Mouse (Mus musculus) neural tube, embryonic 13.5 days (tissue): ENCODE data around the gene Sik3. TPM values are rescaled to one million over a fixed set of nuclear protein-coding genes. Genes with fewer than 3 reads are reported as not detected.

ENCODE experiments used
- ATAC-seq: fragments of 200-750 bp; cut with Nextera tagmentation; 2 replicates; pipeline ENCODE4 v1.8.0; 2017; ENCODE audit warnings: low read depth, mild to moderate bottlenecking, moderate TSS enrichment, moderate library complexity
- H3K27ac ChIP-seq: fragments of 300-500 bp; sonication (generic); replicated peaks from 2 replicates; pipeline ENCODE4 v1.5.1; 2015; ENCODE audit warnings: moderate library complexity, mild to moderate bottlenecking, inconsistent platforms
- H3K27me3 ChIP-seq: fragments of 300-500 bp; sonication (generic); 2 replicates; pipeline ENCODE4 v1.6.1; 2015; ENCODE audit warnings: mild to moderate bottlenecking, inconsistent platforms
- H3K36me3 ChIP-seq: fragments of 300-500 bp; sonication (generic); 2 replicates; pipeline ENCODE4 v1.6.1; 2015; ENCODE audit warnings: mild to moderate bottlenecking, inconsistent platforms
- H3K4me1 ChIP-seq: fragments of 300-500 bp; sonication (generic); replicated peaks from 2 replicates; pipeline ENCODE4 v1.6.1; 2015; ENCODE audit warnings: inconsistent platforms
- H3K4me2 ChIP-seq: fragments of 300-500 bp; sonication (generic); 2 replicates; pipeline ENCODE4 v1.6.1; 2015; ENCODE audit warnings: inconsistent platforms, mild to moderate bottlenecking, moderate library complexity
- H3K4me3 ChIP-seq: fragments of 300-500 bp; sonication (generic); 2 replicates; pipeline ENCODE4 v1.5.1; 2015; ENCODE audit warnings: mild to moderate bottlenecking, inconsistent platforms
- H3K9ac ChIP-seq: fragments of 300-500 bp; sonication (generic); 2 replicates; pipeline ENCODE4 v1.6.1; 2015; ENCODE audit warnings: moderate library complexity, mild to moderate bottlenecking, inconsistent platforms
- H3K9me3 ChIP-seq: fragments of 300-500 bp; sonication (generic); 2 replicates; pipeline ENCODE4 v1.6.1; 2016; ENCODE audit warnings: inconsistent platforms
- WGBS: fragments of 180-500 bp; shearing (Covaris S2); methylation state at CpG from one replicate; pipeline ENCODE4 v1.1.7; 2015; 5-methylcytosine and 5-hydroxymethylcytosine counted together
- polyA plus RNA-seq: library from polyadenylated mRNA; unstranded; fragments of >200 nt; fragmentation: Nextera tagmentation; extraction: Ambion mirVana; gene quantifications from 2 replicates; pipeline ENCODE4 v1.2.1, GENCODE M21; 2015

Gene Sik3
- polyA plus RNA-seq, 1 experiment from 2014 or later = 9.4 TPM

DNA sequence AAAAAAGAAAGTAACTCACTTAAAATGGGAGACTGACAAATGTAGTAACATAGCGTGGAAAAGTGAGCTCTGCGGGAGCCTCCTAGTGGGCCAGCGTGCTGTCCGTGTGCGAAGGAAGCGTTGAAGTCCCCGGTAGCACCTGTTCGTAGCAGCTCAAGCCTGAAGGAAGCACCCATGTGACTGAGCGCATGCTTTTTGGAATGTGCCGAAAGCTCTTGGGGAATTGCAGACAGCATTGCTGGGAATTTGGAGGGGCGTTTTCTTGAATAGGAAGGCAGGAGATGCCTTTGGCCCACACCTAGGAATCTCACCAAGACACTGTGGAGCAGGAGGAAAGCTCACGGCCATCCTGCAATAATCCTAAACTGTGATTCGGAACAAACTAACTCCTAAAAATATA is 26.2 kb downstream of the Sik3 start:
- WGBS = 96% methylated on average over 13 of the region's 13 CpGs

DNA sequence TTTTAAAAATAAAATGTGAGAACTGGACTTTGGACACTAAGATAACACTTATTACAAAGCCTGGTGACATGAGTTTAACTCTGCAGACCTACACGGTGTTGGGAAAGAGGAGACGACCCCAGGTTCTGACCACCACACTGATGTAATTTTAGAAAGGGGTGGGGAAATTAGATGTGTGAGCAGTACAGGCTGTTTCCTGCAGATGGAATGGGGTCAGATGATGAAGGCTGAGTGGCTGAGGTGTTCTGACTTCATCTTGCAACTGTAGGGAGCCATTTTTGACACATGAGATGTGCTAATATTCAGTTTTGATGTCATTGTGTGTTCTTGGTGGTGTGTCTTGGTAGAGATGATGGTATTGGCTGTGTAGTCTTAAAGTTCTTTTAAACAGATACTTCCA is 28.6 kb downstream of the Sik3 start:
- Histone ChIP-seq H3K4me2 (no peak overlapping the region), H3K36me3 (0 out of 2 replicates have a peak, but pooled peaks cover 6% of the 10 kb centered on the region), H3K4me3 (no peak overlapping the region), H3K9ac (no peak overlapping the region), H3K27ac (no peak overlapping the region), H3K9me3 (no peaks in the 10 kb centered on the region), H3K4me1 (no peaks in the 10 kb centered on the region), H3K27me3 (no peaks in the 10 kb centered on the region)
- WGBS = 91% methylated on average over 2 of the region's 2 CpGs
- ATAC-seq = no peak

More for the DNA sequence above, 26.2 kb downstream of the Sik3 start:
- ATAC-seq = no peak
- no peaks in the 10 kb centered on the region for H3K9me3 ChIP-seq
- no peak overlapping the region for H3K9ac ChIP-seq
- no peak overlapping the region for H3K27ac ChIP-seq
- H3K27me3 ChIP-seq = no peaks in the 10 kb centered on the region
- H3K4me1 ChIP-seq = peaks cover 10% of the 10 kb centered on the region
- H3K4me2 ChIP-seq = no peak overlapping the region
- 0 out of 2 replicates have a peak, but pooled peaks cover 6% of the 10 kb centered on the region for H3K36me3 ChIP-seq
- H3K4me3 ChIP-seq = no peak overlapping the region

DNA sequence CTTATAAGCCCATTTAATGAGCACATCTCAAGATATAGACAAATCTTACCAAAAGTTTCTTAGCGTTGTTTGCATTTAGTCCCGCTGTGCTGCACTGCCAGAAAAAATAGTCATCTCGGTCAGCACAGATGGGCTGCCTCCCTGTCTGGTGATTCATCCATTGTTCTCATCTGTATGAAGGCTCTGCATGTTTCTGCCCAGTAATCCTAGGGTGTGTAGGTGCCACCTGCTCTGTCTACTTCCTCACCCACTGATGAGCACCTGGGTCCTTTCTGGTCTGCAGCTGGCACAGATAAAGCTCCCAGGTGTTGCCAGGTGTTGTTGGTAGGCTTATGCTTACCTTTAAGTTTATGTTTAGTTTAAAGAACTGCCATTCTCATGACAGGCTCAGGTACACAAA is 29.8 kb downstream of the Sik3 start:
- Histone ChIP-seq H3K27me3 (no peaks in the 10 kb centered on the region), H3K27ac (no peak overlapping the region), H3K9me3 (no peaks in the 10 kb centered on the region), H3K9ac (no peak overlapping the region), H3K4me3 (no peak overlapping the region), H3K4me2 (no peak overlapping the region), H3K4me1 (peaks cover 8% of the 10 kb centered on the region), H3K36me3 (0 out of 2 replicates have a peak, but pooled peaks cover 6% of the 10 kb centered on the region)
- 81% methylated on average over 3 of the region's 3 CpGs for WGBS
- ATAC-seq = no peak

DNA sequence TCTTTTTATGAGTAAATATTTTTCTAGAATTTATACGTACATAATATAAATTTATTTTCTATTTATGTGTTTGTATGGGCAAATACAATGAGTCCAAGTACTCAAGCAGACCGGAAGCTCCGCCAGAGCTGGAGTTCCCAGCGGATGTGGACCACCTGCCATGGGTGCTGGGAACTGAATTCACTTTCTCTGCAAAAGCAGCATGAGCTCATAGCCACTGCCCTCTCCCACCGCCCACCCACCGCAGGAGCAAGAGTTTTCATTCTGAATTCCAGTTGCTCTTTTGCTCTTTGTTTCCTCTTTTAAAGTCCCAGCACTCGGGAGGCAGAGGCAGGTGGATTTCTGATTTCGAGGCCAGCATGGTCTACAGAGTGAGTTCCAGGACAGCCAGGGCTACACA is 31.0 kb downstream of the Sik3 start:
- Histone ChIP-seq H3K9ac (no peak overlapping the region), H3K4me2 (no peak overlapping the region), H3K36me3 (0 out of 2 replicates have a peak, but pooled peaks cover 6% of the 10 kb centered on the region), H3K27me3 (no peaks in the 10 kb centered on the region), H3K4me1 (peaks cover 8% of the 10 kb centered on the region), H3K4me3 (no peak overlapping the region), H3K9me3 (no peaks in the 10 kb centered on the region), H3K27ac (no peak overlapping the region)
- 85% methylated on average over 8 of the region's 8 CpGs for WGBS
- no peak for ATAC-seq

DNA sequence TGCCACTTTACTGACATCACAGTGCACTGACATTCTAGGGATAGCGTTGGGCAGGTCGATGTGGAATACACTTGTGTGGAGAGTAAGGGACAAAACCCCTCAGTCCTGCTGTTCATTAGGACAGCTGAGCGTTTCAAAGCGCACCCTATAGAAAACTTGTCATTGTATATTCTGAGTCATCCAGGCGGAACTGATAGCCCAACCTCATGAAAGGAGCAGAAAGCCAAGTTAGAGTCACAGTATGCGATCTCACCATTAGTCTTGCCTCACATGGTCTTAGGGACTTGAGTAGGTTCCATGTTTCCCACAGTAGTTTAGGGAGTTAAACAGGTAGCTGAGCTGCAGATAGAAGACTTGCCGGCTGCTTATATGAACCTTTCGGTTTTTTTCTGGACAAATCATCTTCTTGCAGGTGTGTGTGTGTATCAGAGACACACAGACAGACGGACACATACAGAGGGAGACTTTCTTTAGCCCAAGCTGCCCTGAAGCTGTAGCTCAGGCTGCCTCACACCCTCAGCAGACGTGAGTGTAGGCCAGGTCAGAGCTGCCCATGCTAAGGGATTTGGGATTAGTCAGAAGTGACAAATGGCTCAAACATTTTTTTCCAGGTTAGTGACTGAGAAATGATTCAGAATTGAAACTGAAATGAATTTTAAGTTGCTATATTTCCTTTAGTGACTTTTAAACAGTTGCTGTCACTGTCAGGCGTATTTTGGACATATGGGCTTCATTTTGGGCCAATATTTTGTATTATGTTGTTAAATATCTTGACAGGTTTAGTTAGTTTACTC is 34.3 kb downstream of the Sik3 start:
- Histone ChIP-seq H3K4me1 (peaks cover 8% of the 10 kb centered on the region), H3K9ac (no peak overlapping the region), H3K4me3 (no peak overlapping the region), H3K27ac (no peak overlapping the region), H3K9me3 (no peaks in the 10 kb centered on the region), H3K36me3 (no peaks in the 10 kb centered on the region), H3K4me2 (no peak overlapping the region), H3K27me3 (no peaks in the 10 kb centered on the region)
- 51% methylated on average over 11 of the region's 11 CpGs for WGBS
- no peak for ATAC-seq

DNA sequence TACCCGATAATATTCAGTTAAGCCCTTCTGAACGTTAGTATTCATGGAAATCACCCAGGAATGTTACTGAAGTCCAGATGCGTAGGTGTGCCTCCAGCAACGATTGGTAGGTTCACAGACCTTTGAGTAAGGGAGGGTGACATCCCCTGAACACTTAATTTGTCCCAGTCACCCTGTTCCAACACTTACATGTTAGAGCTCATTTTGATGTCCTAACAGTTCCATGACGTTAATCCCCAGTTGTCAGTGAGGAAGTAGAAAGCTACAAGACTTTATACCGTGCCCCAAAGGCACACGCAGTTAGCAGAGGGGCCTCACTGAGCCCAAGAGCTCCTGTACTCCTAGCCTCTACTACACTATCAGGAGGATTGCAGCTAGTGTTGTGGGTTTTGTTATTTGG is 36.9 kb downstream of the Sik3 start:
- Histone ChIP-seq H3K36me3 (no peaks in the 10 kb centered on the region), H3K27ac (no peak overlapping the region), H3K4me1 (peaks cover 22% of the 10 kb centered on the region), H3K9me3 (no peaks in the 10 kb centered on the region), H3K27me3 (no peaks in the 10 kb centered on the region), H3K4me2 (no peak overlapping the region), H3K9ac (no peak overlapping the region), H3K4me3 (no peak overlapping the region)
- no peak for ATAC-seq
- 88% methylated on average over 7 of the region's 7 CpGs for WGBS

DNA sequence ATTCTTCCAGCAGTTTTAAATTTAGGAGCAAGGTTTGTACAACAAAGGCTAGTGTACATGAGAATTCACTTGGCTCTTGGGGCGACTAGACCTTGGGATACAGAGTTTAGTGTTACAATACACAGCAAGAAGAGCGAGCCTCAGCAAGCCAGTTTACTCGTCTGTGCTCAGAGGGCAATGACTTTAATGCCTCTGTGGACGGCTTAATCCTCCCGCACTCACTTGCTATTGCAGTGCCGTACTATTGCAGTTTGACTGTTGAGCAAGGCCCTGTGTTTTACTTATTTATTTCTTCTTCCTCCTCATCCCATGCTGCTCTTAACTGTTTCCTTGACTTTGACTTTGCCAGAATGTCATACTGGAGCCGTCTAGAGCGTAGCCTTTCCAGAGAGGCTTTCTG is 37.6 kb downstream of the Sik3 start:
- ATAC-seq = no peak
- Histone ChIP-seq H3K36me3 (no peaks in the 10 kb centered on the region), H3K27me3 (no peaks in the 10 kb centered on the region), H3K4me1 (peaks cover 26% of the 10 kb centered on the region), H3K9ac (no peak overlapping the region), H3K4me3 (no peak overlapping the region), H3K9me3 (no peaks in the 10 kb centered on the region), H3K27ac (no peak overlapping the region), H3K4me2 (no peak overlapping the region)
- WGBS = 83% methylated on average over 8 of the region's 8 CpGs

DNA sequence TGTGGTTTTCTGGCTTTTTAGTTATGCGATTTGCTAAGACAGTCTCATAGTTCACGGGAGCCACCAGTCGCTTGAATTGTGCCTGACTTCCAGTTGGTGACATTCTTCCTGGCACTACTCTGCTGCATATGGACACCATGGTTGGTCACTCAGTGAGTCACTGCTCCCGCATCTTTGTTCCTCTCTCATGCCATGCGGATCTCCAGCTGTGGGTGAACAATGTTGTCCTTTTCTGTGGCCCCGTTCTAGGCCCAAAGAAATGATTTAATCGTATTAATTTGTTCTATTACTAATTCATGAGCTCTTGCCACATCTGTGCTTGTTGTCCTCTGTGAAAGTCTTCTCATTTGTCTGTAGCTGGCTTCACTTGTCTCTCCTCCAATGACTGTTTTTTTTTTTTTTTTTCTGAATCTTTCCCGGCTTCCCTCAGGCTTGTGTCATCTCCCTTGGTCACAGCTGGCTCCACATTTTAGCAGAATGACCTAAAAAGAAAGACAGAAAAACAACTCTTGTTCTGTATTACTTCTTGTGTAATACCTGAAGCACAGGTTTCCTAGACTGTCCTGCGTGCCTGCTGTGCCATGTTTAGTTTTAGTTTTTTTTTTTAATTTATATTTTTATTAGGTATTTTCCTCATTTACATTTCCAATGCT is 40.5 kb downstream of the Sik3 start:
- ATAC-seq = no peak
- Histone ChIP-seq H3K9ac (no peak overlapping the region), H3K36me3 (no peaks in the 10 kb centered on the region), H3K4me1 (peaks cover 17% of the 10 kb centered on the region), H3K9me3 (0 out of 2 replicates have a peak, but pooled peaks cover under 1% of the 10 kb centered on the region), H3K27me3 (no peaks in the 10 kb centered on the region), H3K4me2 (no peak overlapping the region), H3K4me3 (no peak overlapping the region), H3K27ac (no peak overlapping the region)
- WGBS = 62% methylated on average over 9 of the region's 9 CpGs

DNA sequence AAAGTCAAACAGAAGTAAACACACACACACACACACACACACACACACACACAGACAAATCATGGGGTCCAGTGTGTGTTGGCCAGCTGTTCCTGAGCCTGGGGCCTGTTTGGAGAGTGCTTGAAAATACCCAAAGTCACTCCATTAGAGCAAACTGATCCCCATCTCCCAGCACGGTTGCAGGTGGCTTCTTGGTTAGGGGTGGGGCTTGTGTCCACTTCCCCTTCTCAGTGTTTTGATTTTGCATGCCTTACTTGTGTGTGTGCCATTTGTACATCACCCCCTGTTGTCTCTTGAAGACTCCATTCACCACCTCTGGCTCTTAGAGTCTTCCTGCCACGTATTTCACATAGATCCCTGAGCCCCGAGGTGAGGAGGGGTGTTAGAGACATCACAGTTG is 45.4 kb downstream of the Sik3 start:
- Histone ChIP-seq H3K27me3 (no peaks in the 10 kb centered on the region), H3K4me2 (no peak overlapping the region), H3K27ac (no peak overlapping the region), H3K4me1 (peaks cover 12% of the 10 kb centered on the region), H3K9me3 (0 out of 2 replicates have a peak, but pooled peaks cover 3% of the 10 kb centered on the region), H3K9ac (no peak overlapping the region), H3K4me3 (no peak overlapping the region), H3K36me3 (no peaks in the 10 kb centered on the region)
- ATAC-seq = no peak
- 89% methylated on average over 3 of the region's 3 CpGs for WGBS

DNA sequence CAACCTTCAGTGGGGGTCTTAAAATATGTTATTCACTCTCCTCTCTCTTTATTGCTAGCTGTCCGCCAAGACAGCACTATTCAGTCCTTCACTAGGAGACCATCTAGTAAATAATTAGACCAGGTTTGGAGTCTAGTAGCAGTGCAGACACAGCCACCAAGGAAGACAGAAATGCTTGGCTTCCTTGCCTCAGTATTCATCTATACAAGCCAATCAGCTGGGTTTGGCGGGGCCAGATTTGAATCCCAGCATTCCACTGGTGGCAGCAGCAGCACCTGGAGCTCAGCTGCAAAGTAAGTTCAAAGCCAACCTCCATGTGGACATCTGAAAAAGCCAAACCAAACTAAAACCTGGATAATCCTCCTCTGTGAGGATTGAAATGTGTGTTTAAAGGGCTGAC is 47.6 kb downstream of the Sik3 start:
- H3K4me1 ChIP-seq = no peaks in the 10 kb centered on the region; the same call in 1 of the 2 replicates
- ATAC-seq = no peak
- 70% methylated on average over 2 of the region's 2 CpGs for WGBS
- H3K4me2 ChIP-seq = no peak overlapping the region
- no peak overlapping the region for H3K27ac ChIP-seq
- H3K4me3 ChIP-seq = no peak overlapping the region
- H3K27me3 ChIP-seq = no peaks in the 10 kb centered on the region
- H3K36me3 ChIP-seq = no peaks in the 10 kb centered on the region
- H3K9ac ChIP-seq = no peak overlapping the region
- 0 out of 2 replicates have a peak, but pooled peaks cover 3% of the 10 kb centered on the region for H3K9me3 ChIP-seq

DNA sequence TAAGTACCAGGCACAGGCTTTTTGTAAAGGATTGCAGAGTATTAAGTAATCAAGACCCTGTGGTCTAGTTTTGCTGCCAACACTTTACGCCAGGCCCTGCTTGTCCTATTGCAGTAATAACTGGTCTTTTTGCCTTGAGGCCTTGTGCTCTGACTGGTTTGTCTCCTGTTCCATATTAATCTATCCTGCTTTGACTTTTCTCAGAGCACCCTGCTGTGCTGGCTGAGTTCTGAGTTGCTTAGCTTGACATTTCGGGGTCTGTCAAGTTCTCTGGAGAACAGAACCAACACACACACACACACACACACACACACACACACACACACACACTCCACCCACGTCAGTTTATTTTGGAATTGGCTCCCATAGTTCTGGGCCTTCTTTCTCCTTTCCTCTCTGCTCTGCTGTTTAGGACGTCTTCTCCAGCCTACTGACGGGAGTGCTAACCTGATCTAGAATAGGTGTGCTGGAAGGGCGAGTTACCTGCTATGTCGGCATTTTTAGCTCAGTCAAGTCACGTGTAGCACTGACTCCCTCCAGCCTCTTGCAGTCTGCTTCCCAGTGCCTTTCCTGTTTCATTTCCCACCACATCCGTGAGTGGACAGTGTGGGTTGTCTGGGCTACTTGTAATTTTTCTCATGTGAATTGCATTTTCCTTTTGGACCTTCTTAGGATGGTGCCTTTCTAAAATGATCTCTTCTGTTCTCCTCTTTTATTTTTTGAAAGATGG is 49.2 kb downstream of the Sik3 start:
- H3K36me3 ChIP-seq = no peaks in the 10 kb centered on the region
- no peak overlapping the region for H3K27ac ChIP-seq
- WGBS = 69% methylated on average over 9 of the region's 9 CpGs
- ATAC-seq = no peak
- 0 out of 2 replicates have a peak, but pooled peaks cover 3% of the 10 kb centered on the region for H3K9me3 ChIP-seq
- no peak overlapping the region for H3K9ac ChIP-seq
- no peaks in the 10 kb centered on the region for H3K27me3 ChIP-seq
- no peak overlapping the region for H3K4me2 ChIP-seq
- no peak overlapping the region for H3K4me3 ChIP-seq
- H3K4me1 ChIP-seq = peaks cover 4% of the 10 kb centered on the region; the same call in 1 of the 2 replicates

DNA sequence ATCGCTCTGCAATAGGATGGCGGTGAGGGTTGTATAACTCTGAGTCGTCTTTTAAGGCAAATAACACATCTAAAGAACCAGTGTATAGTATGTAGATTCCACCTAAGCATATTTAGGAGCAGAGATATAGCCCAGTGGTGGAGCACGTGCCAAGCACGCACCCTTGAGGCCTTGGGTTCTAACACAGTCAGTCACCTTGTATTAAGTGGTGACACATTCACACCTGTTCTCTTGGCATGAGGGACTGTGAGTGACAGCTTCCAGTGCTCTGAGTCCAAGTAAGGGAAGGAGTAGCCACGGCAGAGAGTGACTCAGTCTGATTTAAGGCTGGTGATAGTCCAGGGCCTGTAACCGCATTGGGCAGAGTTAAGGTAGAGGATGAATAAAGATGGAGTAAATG is 51.7 kb downstream of the Sik3 start:
- Histone ChIP-seq H3K4me2 (no peak overlapping the region), H3K36me3 (no peaks in the 10 kb centered on the region), H3K4me3 (no peak overlapping the region), H3K4me1 (peaks cover 16% of the 10 kb centered on the region), H3K9me3 (no peaks in the 10 kb centered on the region), H3K9ac (no peak overlapping the region), H3K27ac (no peak overlapping the region), H3K27me3 (no peaks in the 10 kb centered on the region)
- no peak for ATAC-seq
- 94% methylated on average over 7 of the region's 7 CpGs for WGBS
